Mouse (Mus musculus) neural tube, embryonic 14.5 days (tissue): ENCODE results near the gene Mad2l2. TPM values are rescaled to one million over a fixed set of nuclear protein-coding genes. Genes with fewer than 3 reads are reported as not detected.

Experiments
- ATAC-seq: fragments of 200-750 bp; cut with Nextera tagmentation; 2 replicates; pipeline ENCODE4 v1.8.0; 2017; ENCODE audit warnings: low read depth, mild to moderate bottlenecking, moderate TSS enrichment, moderate library complexity
- H3K27ac ChIP-seq: fragments of 300-500 bp; sonication (generic); 2 replicates; pipeline ENCODE4 v1.5.1; 2014; ENCODE audit warnings: low read depth, mild to moderate bottlenecking, control low read depth, low read length, moderate library complexity, mixed read lengths
- H3K27me3 ChIP-seq: fragments of 300-500 bp; sonication (generic); 2 replicates; pipeline ENCODE4 v1.6.1; 2014; ENCODE audit warnings: low read length; ENCODE audit not compliant: control insufficient read depth, insufficient read depth
- H3K36me3 ChIP-seq: fragments of 300-500 bp; sonication (generic); 2 replicates; pipeline ENCODE4 v1.6.1; 2014; ENCODE audit warnings: low read length, mixed read lengths; ENCODE audit not compliant: control insufficient read depth, insufficient read depth
- H3K4me1 ChIP-seq: fragments of 300-500 bp; sonication (generic); 2 replicates; pipeline ENCODE4 v1.6.1; 2014; ENCODE audit warnings: low read length; ENCODE audit not compliant: control insufficient read depth, insufficient read depth
- H3K4me2 ChIP-seq: fragments of 300-500 bp; sonication (generic); 2 replicates; pipeline ENCODE4 v1.6.1; 2014; ENCODE audit warnings: mild to moderate bottlenecking, low read depth, low read length, control low read depth
- H3K4me3 ChIP-seq: fragments of 300-500 bp; sonication (generic); 2 replicates; pipeline ENCODE4 v1.5.1; 2014; ENCODE audit warnings: low read depth, low read length, control low read depth, mixed read lengths
- H3K9ac ChIP-seq: fragments of 300-500 bp; sonication (generic); replicated peaks from 2 replicates; pipeline ENCODE4 v1.6.1; 2014; ENCODE audit warnings: low read depth, mild to moderate bottlenecking, control low read depth, low read length, mixed read lengths
- H3K9me3 ChIP-seq: fragments of 300-500 bp; sonication (generic); 2 replicates; pipeline ENCODE4 v1.6.1; 2016; ENCODE audit warnings: low read length; ENCODE audit not compliant: control insufficient read depth
- WGBS: fragments of 180-500 bp; shearing (Covaris S2); extraction: QIAGEN DNeasy Blood & Tissue Kit; methylation state at CpG from one replicate; pipeline ENCODE4 v1.1.7; 2014; 5-methylcytosine and 5-hydroxymethylcytosine counted together
- polyA plus RNA-seq: library from polyadenylated mRNA; unstranded; fragments of >200 nt; fragmentation: Nextera tagmentation; extraction: Ambion mirVana; gene quantifications from 2 replicates; pipeline ENCODE4 v1.2.1, GENCODE M21; 2014

Mad2l2 gene
- polyA plus RNA-seq, 1 experiment from 2014 or later: 127 TPM

- no peaks in the 10 kb centered on the region for H3K27me3 ChIP-seq
- no peak overlapping the region for H3K4me3 ChIP-seq
- no peak for ATAC-seq
- no peak overlapping the region for H3K9ac ChIP-seq
- WGBS: 84% methylated on average over 3 of the region's 3 CpGs
- peaks cover 7% of the 10 kb centered on the region; the same call in 1 of the 2 replicates for H3K36me3 ChIP-seq
- H3K27ac ChIP-seq: no peak overlapping the region
- peaks cover 4% of the 10 kb centered on the region; the same call in 1 of the 2 replicates for H3K4me1 ChIP-seq
- H3K4me2 ChIP-seq: no peak overlapping the region
- no peaks in the 10 kb centered on the region for H3K9me3 ChIP-seq
Measured at GRCm38 (mm10) chr4:148098666-148099065, 31.5 kb upstream of the Mad2l2 start.

GRCm38 (mm10) chr4:148101801-148102527 is 28.2 kb upstream of the Mad2l2 start:
- peak overlapping the region; percentile 28; the same call in 1 of the 2 replicates for H3K9ac ChIP-seq
- ATAC-seq: peak; percentile 89
- H3K9me3 ChIP-seq: no peaks in the 10 kb centered on the region
- H3K4me2 ChIP-seq: peak overlapping the region; percentile 42
- H3K36me3 ChIP-seq: peaks cover 13% of the 10 kb centered on the region; the same call in 1 of the 2 replicates
- 15% methylated on average over 29 of the region's 29 CpGs for WGBS
- peaks cover 4% of the 10 kb centered on the region; the same call in 1 of the 2 replicates for H3K4me1 ChIP-seq
- no peaks in the 10 kb centered on the region for H3K27me3 ChIP-seq
- H3K27ac ChIP-seq: peak overlapping the region; percentile 69
- H3K4me3 ChIP-seq: no peak overlapping the region

- 92% methylated on average over 3 of the region's 3 CpGs for WGBS
- H3K27me3 ChIP-seq: no peaks in the 10 kb centered on the region
- peaks cover 6% of the 10 kb centered on the region; the same call in 1 of the 2 replicates for H3K4me1 ChIP-seq
- H3K27ac ChIP-seq: no peak overlapping the region
- no peak overlapping the region for H3K4me2 ChIP-seq
- H3K9ac ChIP-seq: no peak overlapping the region
- peaks cover 17% of the 10 kb centered on the region for H3K36me3 ChIP-seq
- no peak overlapping the region for H3K4me3 ChIP-seq
- H3K9me3 ChIP-seq: no peaks in the 10 kb centered on the region
- no peak for ATAC-seq
Measured at GRCm38 (mm10) chr4:148104146-148104545, 26.0 kb upstream of the Mad2l2 start.

GRCm38 (mm10) chr4:148107621-148108291 is 22.4 kb upstream of the Mad2l2 start:
- H3K27ac ChIP-seq: 0 out of 2 replicates have a peak overlapping the region, but pooled peaks have one; percentile 28
- H3K27me3 ChIP-seq: no peaks in the 10 kb centered on the region
- no peak overlapping the region for H3K4me3 ChIP-seq
- peak; percentile 60; the same call in 1 of the 2 replicates for ATAC-seq
- no peak overlapping the region for H3K4me2 ChIP-seq
- 0 out of 2 replicates have a peak overlapping the region, but pooled peaks have one; percentile 13 for H3K9ac ChIP-seq
- peaks cover 12% of the 10 kb centered on the region; the same call in 1 of the 2 replicates for H3K36me3 ChIP-seq
- H3K9me3 ChIP-seq: no peaks in the 10 kb centered on the region
- WGBS: 42% methylated on average over 22 of the region's 22 CpGs
- H3K4me1 ChIP-seq: peaks cover 2% of the 10 kb centered on the region; the same call in 1 of the 2 replicates

GRCm38 (mm10) chr4:148108565-148109100 is 21.6 kb upstream of the Mad2l2 start:
- H3K27ac ChIP-seq: no peak overlapping the region
- H3K36me3 ChIP-seq: peaks cover 12% of the 10 kb centered on the region; the same call in 1 of the 2 replicates
- ATAC-seq: no peak
- 54% methylated on average over 7 of the region's 7 CpGs for WGBS
- H3K9me3 ChIP-seq: no peaks in the 10 kb centered on the region
- no peak overlapping the region for H3K4me3 ChIP-seq
- H3K4me1 ChIP-seq: peaks cover 2% of the 10 kb centered on the region; the same call in 1 of the 2 replicates
- H3K4me2 ChIP-seq: no peak overlapping the region
- H3K9ac ChIP-seq: no peak overlapping the region
- no peaks in the 10 kb centered on the region for H3K27me3 ChIP-seq

GRCm38 (mm10) chr4:148109215-148109614 is 21.0 kb upstream of the Mad2l2 start:
- H3K4me2 ChIP-seq: no peak overlapping the region
- no peaks in the 10 kb centered on the region for H3K27me3 ChIP-seq
- H3K4me1 ChIP-seq: peaks cover 2% of the 10 kb centered on the region; the same call in 1 of the 2 replicates
- H3K9me3 ChIP-seq: no peaks in the 10 kb centered on the region
- H3K9ac ChIP-seq: no peak overlapping the region
- WGBS: 83% methylated on average over 5 of the region's 5 CpGs
- no peak overlapping the region for H3K27ac ChIP-seq
- ATAC-seq: no peak
- peaks cover 12% of the 10 kb centered on the region; the same call in 1 of the 2 replicates for H3K36me3 ChIP-seq
- no peak overlapping the region for H3K4me3 ChIP-seq

GRCm38 (mm10) chr4:148112519-148112918 is 17.7 kb upstream of the Mad2l2 start:
- Histone ChIP-seq H3K9me3 (no peaks in the 10 kb centered on the region), H3K9ac (no peak overlapping the region), H3K27me3 (no peaks in the 10 kb centered on the region), H3K36me3 (peaks cover 7% of the 10 kb centered on the region; the same call in 1 of the 2 replicates), H3K4me1 (peaks cover 6% of the 10 kb centered on the region), H3K4me3 (no peak overlapping the region), H3K27ac (no peak overlapping the region), H3K4me2 (no peak overlapping the region)
- 84% methylated on average over 12 of the region's 12 CpGs for WGBS
- ATAC-seq: no peak

- H3K9me3 ChIP-seq: no peaks in the 10 kb centered on the region
- no peak overlapping the region for H3K4me2 ChIP-seq
- peaks cover 4% of the 10 kb centered on the region; the same call in 1 of the 2 replicates for H3K4me1 ChIP-seq
- H3K9ac ChIP-seq: 0 out of 2 replicates have a peak overlapping the region, but pooled peaks have one; percentile 17
- no peak overlapping the region for H3K4me3 ChIP-seq
- H3K27ac ChIP-seq: peak overlapping the region; percentile 70
- ATAC-seq: peak; percentile 80
- 6% methylated on average over 15 of the region's 15 CpGs for WGBS
- no peaks in the 10 kb centered on the region for H3K36me3 ChIP-seq
- H3K27me3 ChIP-seq: no peaks in the 10 kb centered on the region
Measured at GRCm38 (mm10) chr4:148114758-148115391, 15.3 kb upstream of the Mad2l2 start.
